Mouse (Mus musculus) cerebellum, adult 2 months (tissue): Measurements from ENCODE around the gene Prdm12. TPM values are rescaled to one million over a fixed set of nuclear protein-coding genes. Genes with fewer than 3 reads are reported as not detected.

ENCODE experiments used
- DNase-seq, 2 experiments: peaks; one replicate each; pipeline ENCODE4 v3.0.0; 2021
- H3K27ac ChIP-seq: fragments of 200-500 bp; 2 replicates; pipeline ENCODE4 v1.5.1; 2012; ENCODE audit warnings: low read length, control low read depth, inconsistent platforms; ENCODE audit not compliant: insufficient read depth
- H3K27me3 ChIP-seq: fragments of 200-500 bp; 2 replicates; pipeline ENCODE4 v1.6.1; 2012; ENCODE audit warnings: inconsistent platforms, mild to moderate bottlenecking, low read length, moderate library complexity; ENCODE audit not compliant: control insufficient read depth, insufficient read depth
- H3K4me1 ChIP-seq: fragments of 200-500 bp; 2 replicates; pipeline ENCODE4 v1.6.1; 2011; ENCODE audit warnings: low read length; ENCODE audit not compliant: control insufficient read depth, insufficient read depth
- H3K4me3 ChIP-seq: fragments of 200-500 bp; replicated peaks from 2 replicates; pipeline ENCODE3; 2011; ENCODE audit warnings: mild to moderate bottlenecking, low read depth, low read length, control low read depth; ENCODE audit not compliant: insufficient read depth
- CTCF ChIP-seq: fragments of 200-500 bp; IDR thresholded peaks from 2 replicates; pipeline ENCODE4 v1.5.1; 2011; ENCODE audit warnings: low read depth, mild to moderate bottlenecking, control low read depth, low read length, moderate library complexity, borderline replicate concordance; ENCODE audit not compliant: insufficient read depth
- POLR2A ChIP-seq: fragments of 200-500 bp; IDR thresholded peaks from 2 replicates; pipeline ENCODE4 v1.6.1; 2011; ENCODE audit warnings: low read length, control low read depth, borderline replicate concordance; ENCODE audit not compliant: insufficient read depth
- WGBS: fragments of 180-500 bp; shearing (Covaris S2); methylation state at CpG from one replicate; pipeline ENCODE4 v1.1.7; 2018; 5-methylcytosine and 5-hydroxymethylcytosine counted together
- polyA plus RNA-seq: library from polyadenylated mRNA; depleted of rRNA; stranded (reverse); fragments of >200 nt; gene quantifications from 2 replicates; pipeline ENCODE4 v1.2.3, GENCODE M21; 2012

Prdm12 gene
- polyA plus RNA-seq, 1 experiment: not detected

GRCm38 (mm10) chr2:31613781-31614180, 26.1 kb upstream of the Prdm12 start:
- H3K27me3 ChIP-seq: no peaks in the 10 kb centered on the region
- whole genome bisulfite sequencing: 86% methylated on average over 7 of the region's 7 CpGs

GRCm38 (mm10) chr2:31618484-31619161, 21.2 kb upstream of the Prdm12 start:
- DNase-seq: peak in 1 of 2 experiments; percentile 23
- no peak for TF ChIP-seq CTCF
- no peak for TF ChIP-seq POLR2A
- no peaks in the 10 kb centered on the region for H3K27me3 ChIP-seq
- H3K4me1 ChIP-seq: no peaks in the 10 kb centered on the region
- no peak overlapping the region for H3K27ac ChIP-seq
- 38% methylated on average over 14 of the region's 14 CpGs for WGBS
- no peak overlapping the region for H3K4me3 ChIP-seq

More at GRCm38 (mm10) chr2:31613781-31614180, 26.1 kb upstream of the Prdm12 start:
- DNase-seq: no peak
- Histone ChIP-seq H3K4me3 (no peak overlapping the region), H3K4me1 (peaks cover 2% of the 10 kb centered on the region; the same call in 1 of the 2 replicates), H3K27ac (no peak overlapping the region)
- no peak for TF ChIP-seq CTCF
- TF ChIP-seq POLR2A: no peak

DNA sequence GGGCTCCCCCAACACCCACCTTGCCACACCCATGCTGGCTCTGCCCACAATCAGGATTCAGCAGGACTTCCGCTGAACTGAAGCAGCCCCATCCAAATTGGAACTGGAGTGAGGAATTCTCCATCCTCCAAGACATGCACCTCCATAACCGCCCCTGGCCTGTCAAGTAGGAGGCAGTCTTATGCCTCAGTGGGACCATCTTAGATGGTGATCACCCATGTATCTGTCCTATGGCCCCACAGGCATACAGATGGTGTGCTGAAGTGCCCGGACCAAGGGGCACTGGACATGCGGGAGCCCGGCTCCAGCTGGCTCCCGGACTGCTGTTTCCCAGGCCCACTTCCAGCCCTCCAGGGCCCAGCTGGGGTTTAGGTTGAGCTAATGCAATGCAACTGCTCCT, 20.6 kb upstream of the Prdm12 start:
- WGBS: 79% methylated on average over 6 of the region's 6 CpGs
- Histone ChIP-seq H3K27ac (no peak overlapping the region), H3K27me3 (no peaks in the 10 kb centered on the region), H3K4me3 (no peak overlapping the region), H3K4me1 (no peaks in the 10 kb centered on the region)
- DNase-seq: no peak
- TF ChIP-seq CTCF (no peak), POLR2A (no peak)

DNA sequence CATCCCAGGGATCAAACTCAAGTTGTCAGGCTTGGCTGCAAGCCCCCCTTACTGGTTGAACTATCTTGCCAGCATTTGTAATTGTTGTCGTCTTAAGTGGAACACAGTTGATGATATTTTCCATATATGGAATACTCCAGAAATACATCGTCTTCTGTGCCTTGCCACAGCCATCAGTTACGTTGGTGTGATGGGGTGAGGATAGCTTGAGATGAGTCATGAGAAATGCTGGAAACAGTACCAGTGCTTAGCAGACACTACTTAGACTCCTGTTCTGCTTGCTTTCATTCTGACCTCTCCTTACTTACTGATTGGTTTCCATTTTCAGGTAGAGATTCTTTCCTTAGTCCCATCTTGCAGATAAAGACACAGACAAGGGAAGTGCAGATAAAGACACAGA, 6.3 kb upstream of the Prdm12 start:
- TF ChIP-seq POLR2A: no peak
- no peak for TF ChIP-seq CTCF
- 50% methylated on average over 3 of the region's 3 CpGs for WGBS
- Histone ChIP-seq H3K4me3 (no peak overlapping the region), H3K4me1 (no peaks in the 10 kb centered on the region), H3K27me3 (peaks cover 13% of the 10 kb centered on the region; the same call in 1 of the 2 replicates), H3K27ac (no peak overlapping the region)
- no peak for DNase-seq

- TF ChIP-seq POLR2A (no peak), CTCF (no peak)
- no peaks in the 10 kb centered on the region for H3K4me1 ChIP-seq
- under 1% methylated on average over 51 of the region's 52 CpGs for WGBS
- no peak overlapping the region for H3K4me3 ChIP-seq
- no peak overlapping the region for H3K27ac ChIP-seq
- DNase-seq: no peak
- peaks cover 15% of the 10 kb centered on the region; the same call in 1 of the 2 replicates for H3K27me3 ChIP-seq
These were observed 4.3 kb upstream of the Prdm12 start for GRCm38 (mm10) chr2:31635281-31636137.

GRCm38 (mm10) chr2:31636138-31636741, 3.6 kb upstream of the Prdm12 start:
- Histone ChIP-seq H3K4me1 (no peaks in the 10 kb centered on the region), H3K27ac (no peak overlapping the region), H3K27me3 (peaks cover 15% of the 10 kb centered on the region; the same call in 1 of the 2 replicates), H3K4me3 (no peak overlapping the region)
- WGBS: under 1% methylated on average over 48 of the region's 48 CpGs
- TF ChIP-seq POLR2A (no peak), CTCF (no peak)
- peak in 1 of 2 experiments; percentile 27 for DNase-seq

DNA sequence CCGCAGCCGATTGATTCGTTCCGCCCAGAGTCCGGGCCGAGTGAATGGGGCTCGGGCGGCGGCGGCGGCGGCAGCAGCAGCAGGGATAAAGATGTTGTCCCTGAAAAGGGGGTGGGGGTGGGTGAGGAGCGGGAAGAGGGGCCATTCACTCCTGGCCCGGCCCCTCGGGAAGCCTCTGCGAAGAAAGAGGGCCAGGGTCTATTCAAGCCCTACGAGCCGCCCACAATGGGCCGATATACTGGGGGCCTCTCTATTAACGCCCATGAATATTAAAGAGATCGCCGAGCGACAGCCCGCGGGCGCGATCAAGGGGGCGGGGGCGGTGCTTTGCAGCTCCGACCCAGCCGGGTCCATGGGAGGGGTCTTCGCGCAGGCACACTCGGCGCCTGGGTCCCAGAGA, 3.1 kb upstream of the Prdm12 start:
- TF ChIP-seq CTCF (no peak), POLR2A (no peak)
- Histone ChIP-seq H3K27ac (no peak overlapping the region), H3K27me3 (peaks cover 15% of the 10 kb centered on the region; the same call in 1 of the 2 replicates), H3K4me1 (no peaks in the 10 kb centered on the region), H3K4me3 (no peak overlapping the region)
- no peak for DNase-seq
- WGBS: 2% methylated on average over 35 of the region's 35 CpGs

DNA sequence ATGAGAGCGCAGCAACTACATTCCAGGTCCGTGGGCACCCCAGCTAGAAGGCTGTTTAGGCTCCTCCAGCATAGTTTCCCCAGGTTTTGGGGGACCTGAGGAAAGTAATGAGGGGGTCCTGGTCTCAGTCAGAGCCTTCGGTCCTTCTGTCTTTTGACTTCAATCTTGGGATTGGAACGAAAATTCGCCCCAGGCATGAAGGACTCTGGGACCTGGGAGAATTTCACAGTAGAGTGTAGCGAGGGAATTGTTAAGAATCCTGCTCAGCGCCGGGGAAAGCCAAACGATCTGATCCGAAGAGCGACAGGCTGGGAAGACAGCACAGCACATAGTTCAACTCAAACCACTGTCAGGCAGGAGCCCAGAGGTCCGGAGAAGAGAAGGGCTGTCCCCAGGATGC, 2.5 kb upstream of the Prdm12 start:
- H3K27me3 ChIP-seq: peaks cover 15% of the 10 kb centered on the region; the same call in 1 of the 2 replicates
- no peak for TF ChIP-seq POLR2A
- TF ChIP-seq CTCF: no peak
- 2% methylated on average over 12 of the region's 12 CpGs for WGBS
- H3K4me1 ChIP-seq: no peaks in the 10 kb centered on the region
- no peak for DNase-seq
- H3K4me3 ChIP-seq: no peak overlapping the region
- no peak overlapping the region for H3K27ac ChIP-seq
